Comparison of ENCODE assay signal across 9 mouse cellular contexts in genomic region chr1:88742372-88742771, GRCm38 (mm10). TPM values are rescaled to one million over a fixed set of nuclear protein-coding genes. Genes with fewer than 3 reads are reported as not detected.
DNase-seq lines count a peak whose midpoint lies in the region; ATAC-seq and TF ChIP-seq lines count a peak whose summit lies in the region.
"Had no signal": no experiment of that assay in that cellular context is flagged by ENCODE, and none has a peak within 500 bp of the region (broad histone marks: within the 10 kb centered on the region; RNA-seq: fewer than 3 reads in every experiment).

No protein-coding gene starts in this region.

- no peak for TF ChIP-seq EP300 in liver, postnatal 0 days (IDR thresholded peaks at IDR 0.05; ENCODE audit: low read depth)
- no peak for TF ChIP-seq EP300 in stomach, postnatal 0 days (optimal IDR thresholded peaks at IDR 0.05)

- no peak for TF ChIP-seq POLR2A in liver, adult 2 months (IDR thresholded peaks at IDR 0.05; ENCODE audit: extremely low read depth, insufficient read depth, low read length)
- TF ChIP-seq POLR2A in brain, embryonic 14.5 days (IDR thresholded peaks at IDR 0.05; ENCODE audit: borderline replicate concordance, extremely low read depth, insufficient read depth, insufficient read length, poor library complexity, severe bottlenecking) = no peak

- H3K36me3 ChIP-seq in liver, adult 2 months (ENCODE audit: control insufficient read depth, insufficient read depth, low read length) = no peaks in the 10 kb centered on the region
- no peaks in the 10 kb centered on the region for H3K36me3 ChIP-seq in liver, embryonic 11.5 days (ENCODE audit: control insufficient read depth, insufficient read depth, low read length)
- no peaks in the 10 kb centered on the region for H3K36me3 ChIP-seq in liver, postnatal 0 days (replicated peaks; ENCODE audit: insufficient read depth, low read length)
- no peaks in the 10 kb centered on the region for H3K36me3 ChIP-seq in stomach, postnatal 0 days (ENCODE audit: control insufficient read depth, insufficient read depth, low read length)
- H3K36me3 ChIP-seq: midbrain, embryonic 12.5 days had no signal

- no peaks in the 10 kb centered on the region for H3K79me2 ChIP-seq in liver, adult 2 months (ENCODE audit: control insufficient read depth, insufficient read depth, low read length)

- H3K27ac ChIP-seq in liver, adult 2 months (replicated peaks; ENCODE audit: insufficient read depth, low read depth, low read length) = no peak overlapping the region
- no peak overlapping the region for H3K27ac ChIP-seq in liver, embryonic 11.5 days (ENCODE audit: low read depth, low read length)
- no peak overlapping the region for H3K27ac ChIP-seq in liver, postnatal 0 days (ENCODE audit: low read depth)
- H3K27ac ChIP-seq in stomach, postnatal 0 days (replicated peaks) = no peak overlapping the region
- H3K27ac ChIP-seq: midbrain, embryonic 12.5 days had no signal

- H3K4me1 ChIP-seq in liver, adult 2 months (ENCODE audit: control insufficient read depth, insufficient read depth, low read length) = no peaks in the 10 kb centered on the region
- H3K4me1 ChIP-seq in liver, embryonic 11.5 days (replicated peaks; ENCODE audit: control insufficient read depth, insufficient read depth, low read length) = no peaks in the 10 kb centered on the region
- no peaks in the 10 kb centered on the region for H3K4me1 ChIP-seq in liver, postnatal 0 days (ENCODE audit: insufficient read depth)
- no peaks in the 10 kb centered on the region for H3K4me1 ChIP-seq in stomach, postnatal 0 days (replicated peaks; ENCODE audit: control insufficient read depth, insufficient read depth)

- no peak overlapping the region for H3K4me3 ChIP-seq in liver, adult 2 months (ENCODE audit: insufficient read depth, low read depth, low read length)
- no peak overlapping the region for H3K4me3 ChIP-seq in liver, embryonic 11.5 days (ENCODE audit: low read depth, low read length)
- no peak overlapping the region for H3K4me3 ChIP-seq in liver, postnatal 0 days (ENCODE audit: low read depth, low read length)
- no peak overlapping the region for H3K4me3 ChIP-seq in stomach, postnatal 0 days (ENCODE audit: low read depth, low read length)
- H3K4me3 ChIP-seq: midbrain, embryonic 12.5 days had no signal

- ATAC-seq in liver, embryonic 11.5 days (replicated peaks; ENCODE audit: low FRiP score) = no peak
- no peak for ATAC-seq in liver, postnatal 0 days
- ATAC-seq in stomach, postnatal 0 days (ENCODE audit: low FRiP score, low TSS enrichment) = no peak

- peak; percentile 31 to 52 for DNase-seq in adrenal gland, adult 18-20 months (ENCODE audit: low spot score in 2 of 2)
- DNase-seq in adrenal gland, postnatal 4 days (ENCODE audit: low spot score in 2 of 2) = no peak
- peak; percentile 11 for DNase-seq in liver, adult 2 months (ENCODE audit: extremely low read depth, low read depth, low spot score)
- no peak for DNase-seq in liver, embryonic 11.5 days (ENCODE audit: low spot score)
- peak; percentile 80 for DNase-seq in brain, embryonic 14.5 days (ENCODE audit: low read depth)
- DNase-seq in gastrocnemius, postnatal 14 days = peak; percentile 23
- DNase-seq in liver, postnatal 0 days = peak; percentile 44
- peak; percentile 63 for DNase-seq in stomach, postnatal 0 days (ENCODE audit: low spot score)

- no peaks in the 10 kb centered on the region for H3K9me3 ChIP-seq in liver, embryonic 11.5 days (ENCODE audit: control insufficient read depth, low read length)
- H3K9me3 ChIP-seq in liver, postnatal 0 days (ENCODE audit: low read length) = no peaks in the 10 kb centered on the region
- H3K9me3 ChIP-seq in stomach, postnatal 0 days (ENCODE audit: control insufficient read depth, low read length) = no peaks in the 10 kb centered on the region
- H3K9me3 ChIP-seq: midbrain, embryonic 12.5 days had no signal

- no peak overlapping the region for H3K4me2 ChIP-seq in liver, embryonic 11.5 days
- H3K4me2 ChIP-seq in liver, postnatal 0 days (ENCODE audit: low read depth, low read length) = no peak overlapping the region
- H3K4me2 ChIP-seq in stomach, postnatal 0 days (replicated peaks; ENCODE audit: low read depth) = no peak overlapping the region
- H3K4me2 ChIP-seq: midbrain, embryonic 12.5 days had no signal

- H3K27me3 ChIP-seq in liver, adult 2 months (ENCODE audit: control insufficient read depth, insufficient read depth, low read length) = no peaks in the 10 kb centered on the region
- H3K27me3 ChIP-seq in liver, embryonic 11.5 days (replicated peaks; ENCODE audit: control insufficient read depth, insufficient read depth, low read length) = no peaks in the 10 kb centered on the region
- H3K27me3 ChIP-seq in liver, postnatal 0 days (ENCODE audit: insufficient read depth, low read length) = no peaks in the 10 kb centered on the region
- no peaks in the 10 kb centered on the region for H3K27me3 ChIP-seq in stomach, postnatal 0 days (ENCODE audit: control insufficient read depth, insufficient read depth, low read length)

- peak; percentile 65 for TF ChIP-seq CTCF in liver, adult 2 months (IDR thresholded peaks at IDR 0.05; ENCODE audit: low read depth, low read length)
- peak; percentile 89 for TF ChIP-seq CTCF in brain, embryonic 14.5 days (IDR thresholded peaks at IDR 0.05; ENCODE audit: borderline replicate concordance, extremely low read depth, insufficient read depth, insufficient read length)
- TF ChIP-seq CTCF in liver, postnatal 0 days (IDR thresholded peaks at IDR 0.05; ENCODE audit: low read depth) = peak; percentile 83
- TF ChIP-seq CTCF in stomach, postnatal 0 days (IDR thresholded peaks at IDR 0.05; ENCODE audit: low read depth) = peak; percentile 91

- intact Hi-C loops in gastrocnemius, postnatal 14 days (cut with DNase I; ENCODE audit: low total_unique reads) = no loop called here

- WGBS in liver, adult 2 months = 42% methylated on average over 7 of the region's 7 CpGs
- 50% methylated on average over 7 of the region's 7 CpGs for WGBS in liver, embryonic 11.5 days
- 44% methylated on average over 7 of the region's 7 CpGs for WGBS in liver, postnatal 0 days (ENCODE audit: insufficient replicate concordance)
- 43% methylated on average over 7 of the region's 7 CpGs for WGBS in stomach, postnatal 0 days

- no peak overlapping the region for H3K9ac ChIP-seq in liver, adult 2 months (ENCODE audit: low read depth, low read length)
- no peak overlapping the region for H3K9ac ChIP-seq in liver, embryonic 11.5 days (ENCODE audit: low read depth, low read length)
- no peak overlapping the region for H3K9ac ChIP-seq in liver, postnatal 0 days (replicated peaks)
- no peak overlapping the region for H3K9ac ChIP-seq in stomach, postnatal 0 days (ENCODE audit: low read length)
- H3K9ac ChIP-seq: midbrain, embryonic 12.5 days had no signal

RNA-seq across cellular contexts. Expression of gene Arl4c, which starts 40.4 kb away (rescaled TPM):
- 10 to 100 TPM in 1 of 2 experiments, 1 to 10 TPM in 1; 9.8 to 10.3 TPM for total RNA-seq in adrenal gland, adult 18-20 months (2021)
- 10 to 100 TPM; 19.0 to 24.8 TPM for total RNA-seq in adrenal gland, postnatal 4 days (2021)
- total RNA-seq in liver, adult 2 months (2014; rRNA removed) = 1.4 TPM in 2 replicates
- polyA plus RNA-seq in liver, adult 2 months (2012; rRNA removed) = 0.71 and 0.86 TPM in 2 replicates
- polyA plus RNA-seq in liver, embryonic 11.5 days (2014; fragmentation: Nextera tagmentation; extraction: Ambion mirVana) = 1.7 and 1.9 TPM in 2 replicates
- 41.9 and 64.4 TPM in 2 replicates for polyA plus RNA-seq in brain, embryonic 14.5 days (2012; rRNA removed)
- 1 to 10 TPM; 2.0 to 3.8 TPM for total RNA-seq in gastrocnemius, postnatal 14 days (2021)
- 1.5 and 1.7 TPM in 2 replicates for polyA plus RNA-seq in liver, postnatal 0 days (2015; fragmentation: Nextera tagmentation; extraction: Ambion mirVana)
- 5.7 and 5.8 TPM in 2 replicates for polyA plus RNA-seq in stomach, postnatal 0 days (2015; fragmentation: Nextera tagmentation; extraction: Ambion mirVana)

Comparison
In these comparisons a context has a peak if more than half of its experiments do, and no peak if none do; other contexts are left out.
1. DNase-seq: peak in adrenal gland, adult 18-20 months (2 of 2), liver, adult 2 months (single experiment), brain, embryonic 14.5 days (single experiment), gastrocnemius, postnatal 14 days (single experiment), liver, postnatal 0 days (single experiment) and stomach, postnatal 0 days (single experiment); none in adrenal gland, postnatal 4 days (0 of 2) and liver, embryonic 11.5 days (single experiment).
2. Peak in every context shown above with its lines, with median percentiles within 50 percentile points of each other: CTCF ChIP-seq.